Mouse (Mus musculus) layer of hippocampus, postnatal 10 days (tissue): ENCODE measurements around the gene Dok1. TPM values are rescaled to one million over a fixed set of nuclear protein-coding genes. Genes with fewer than 3 reads are reported as not detected.

Source experiments
- DNase-seq, 2 experiments: peaks; one replicate each; pipeline ENCODE4 v3.0.0; 2021; ENCODE audit warnings: low spot score in 2 of 2
- long read RNA-seq: library from polyadenylated mRNA; stranded (forward); transcript quantifications from one replicate; pipeline ENCODE4 v2.0.0, GENCODE M21; 2023
- total RNA-seq, 2 experiments: library from RNA; stranded (reverse); gene quantifications; 2 replicates each; pipeline ENCODE4 v1.2.3; 2021

Dok1 gene
- total RNA-seq, result 1 to 10 TPM; 1.6 to 2.4 TPM
- long read RNA-seq, partial matches to known transcripts, result 0 of 1 reads
- long read RNA-seq, other reads (novel, unspliced or antisense), result 1 of 1 reads

- peak; percentile 64 to 69 for DNase-seq
Measured at GRCm38 (mm10) chr6:83033249-83034185, at the start of gene Dok1, which contains the start of gene Loxl3. Gene Dok1, minus strand, starts transcription at chr6:83033471. Gene Loxl3, plus strand, starts transcription at chr6:83034173.

- DNase-seq, result no peak
Measured at GRCm38 (mm10) chr6:83080210-83080609, 46.9 kb upstream of the Dok1 start.

GRCm38 (mm10) chr6:83078324-83078858 is 45.1 kb upstream of the Dok1 start:
- peak; percentile 100 for DNase-seq

- peak in 1 of 2 experiments; percentile 52 for DNase-seq
Measured at GRCm38 (mm10) chr6:83077630-83078323, 44.5 kb upstream of the Dok1 start, which contains the start of gene Pcgf1. Gene Pcgf1, plus strand, starts transcription at chr6:83077869.

GRCm38 (mm10) chr6:83074979-83075378 is 41.7 kb upstream of the Dok1 start:
- no peak for DNase-seq

- no peak for DNase-seq
Measured at GRCm38 (mm10) chr6:83071220-83071619, 37.9 kb upstream of the Dok1 start.

- peak; percentile 56 to 65 for DNase-seq
Measured at GRCm38 (mm10) chr6:83070311-83071219, 37.3 kb upstream of the Dok1 start.

GRCm38 (mm10) chr6:83070247-83070310 is 36.8 kb upstream of the Dok1 start, which contains the start of gene Tlx2:
Gene Tlx2, minus strand, starts transcription at chr6:83070293.
- DNase-seq, result no peak

- no peak for DNase-seq
Measured at GRCm38 (mm10) chr6:83069488-83070246, 36.4 kb upstream of the Dok1 start.

GRCm38 (mm10) chr6:83068706-83069487 is 35.6 kb upstream of the Dok1 start:
- DNase-seq, result peak in 1 of 2 experiments; percentile 12

GRCm38 (mm10) chr6:83068221-83068620 is 35.0 kb upstream of the Dok1 start:
- DNase-seq, result no peak

- DNase-seq, result no peak
Measured at GRCm38 (mm10) chr6:83066441-83066840, 33.2 kb upstream of the Dok1 start.

GRCm38 (mm10) chr6:83065995-83066394 is 32.7 kb upstream of the Dok1 start:
- no peak for DNase-seq

- DNase-seq, result no peak
Measured at GRCm38 (mm10) chr6:83058725-83059124, 25.5 kb upstream of the Dok1 start.

- no peak for DNase-seq
Measured at GRCm38 (mm10) chr6:83057790-83058189, 24.5 kb upstream of the Dok1 start, which contains the start of gene Dqx1. Gene Dqx1, plus strand, starts transcription at chr6:83057844.

- peak; percentile 55 to 66 for DNase-seq
Measured at GRCm38 (mm10) chr6:83054871-83055431, 21.7 kb upstream of the Dok1 start, which contains the start of gene Htra2. Gene Htra2, minus strand, starts transcription at chr6:83055273.

- peak; percentile 94 to 96 for DNase-seq
Measured at GRCm38 (mm10) chr6:83054074-83054851, 21.0 kb upstream of the Dok1 start, which contains the start of gene Aup1. Gene Aup1, plus strand, starts transcription at chr6:83054521.
